Mouse (Mus musculus): ENCODE data around the gene Gzmc. TPM values are rescaled to one million over a fixed set of nuclear protein-coding genes. Genes with fewer than 3 reads are reported as not detected.
"Not testable (repeated sequence)": the region's sequence is repeated elsewhere in the genome, so short reads cannot be mapped to it uniquely, and the experiment has no call there.

The Gzmc gene
- polyA plus RNA-seq (2015; fragmentation: Nextera tagmentation; extraction: Ambion mirVana), result not detected in 2 replicates

DNA sequence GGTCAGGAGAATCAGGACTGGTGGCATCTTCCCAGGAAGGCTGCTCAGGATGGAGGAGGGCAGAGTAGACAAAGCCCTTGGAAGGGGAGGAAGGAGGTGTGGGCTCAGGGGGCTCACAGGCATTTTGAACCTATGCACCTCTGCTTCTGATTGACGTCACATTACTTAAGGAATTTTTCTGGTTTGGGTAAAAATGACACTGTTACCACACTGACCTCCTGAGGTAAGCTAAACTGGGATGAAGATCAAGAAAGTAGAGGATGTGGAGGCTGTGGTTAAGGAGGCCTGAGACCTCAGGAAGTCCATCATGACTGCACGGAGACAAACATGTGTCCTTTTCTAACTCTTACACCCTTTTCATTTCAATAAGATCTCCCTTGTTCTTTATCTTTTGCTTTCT lies at the start of gene Gzmc:
Gene Gzmc, minus strand, starts transcription at position 101 of the 400 bp plus-strand sequence.
- no peak for ATAC-seq (ENCODE audit: low read depth)
- Histone ChIP-seq H3K27me3 (no peaks in the 10 kb centered on the region), H3K4me2 (no peak within 1 kb of the TSS), H3K9me3 (no peaks in the 10 kb centered on the region), H3K27ac (replicated peaks) (no peak within 1 kb of the TSS), H3K36me3 (no peaks in the 10 kb centered on the region), H3K4me3 (no peak within 1 kb of the TSS), H3K9ac (no peak within 1 kb of the TSS), H3K4me1 (replicated peaks) (no peaks in the 10 kb centered on the region)
- 88% methylated on average over 2 of the region's 2 CpGs for WGBS

DNA sequence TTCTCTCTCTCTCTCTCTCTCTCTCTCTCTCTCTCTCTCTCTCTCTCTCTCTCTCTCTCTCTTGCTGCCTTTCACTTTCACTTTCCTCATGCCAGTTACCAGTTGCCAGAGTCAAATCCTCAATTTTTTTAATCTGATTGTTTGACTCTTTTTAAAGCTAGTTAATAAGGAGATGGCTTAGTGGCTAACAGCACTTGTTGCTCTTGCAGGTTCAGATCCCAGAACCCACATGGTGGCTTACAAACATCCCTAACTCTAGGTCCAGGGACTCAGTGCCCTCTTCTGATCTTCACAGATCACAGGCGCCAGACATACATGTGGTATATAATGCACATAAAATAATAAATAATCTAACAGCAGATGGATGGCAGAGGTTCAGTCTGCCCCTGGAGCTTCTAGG lies 49.4 kb upstream of the Gzmc start:
- 89% methylated on average over 1 of the region's 1 CpGs for WGBS
- H3K4me3 ChIP-seq, result no peak overlapping the region

DNA sequence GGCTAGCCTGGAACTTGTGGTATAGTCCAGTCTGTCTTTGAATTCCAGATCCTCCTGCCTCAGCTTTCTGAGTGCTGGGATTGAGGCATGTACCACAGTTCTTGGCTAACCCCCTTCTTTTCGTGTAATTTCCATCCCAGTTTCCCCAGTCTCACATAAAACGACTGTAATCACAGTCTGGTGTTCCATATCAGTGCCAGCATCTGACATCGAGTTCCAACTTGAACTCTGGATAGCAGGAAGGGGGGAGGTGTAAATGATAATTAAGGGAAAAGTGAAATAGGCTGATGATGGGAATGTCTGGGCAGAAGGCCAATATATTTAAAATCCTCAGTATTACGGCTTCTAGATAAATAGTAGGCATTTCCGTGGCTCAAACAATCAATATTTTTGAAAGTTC lies 46.6 kb upstream of the Gzmc start:
- no peak for ATAC-seq (ENCODE audit: low read depth)
- Histone ChIP-seq H3K27me3 (no peaks in the 10 kb centered on the region), H3K4me3 (no peak overlapping the region), H3K4me2 (no peak overlapping the region), H3K27ac (replicated peaks) (no peak overlapping the region), H3K4me1 (replicated peaks) (no peaks in the 10 kb centered on the region), H3K36me3 (no peaks in the 10 kb centered on the region), H3K9me3 (no peaks in the 10 kb centered on the region), H3K9ac (no peak overlapping the region)
- 66% methylated on average over 5 of the region's 5 CpGs for WGBS

More for the DNA sequence above, 49.4 kb upstream of the Gzmc start:
- no peaks in the 10 kb centered on the region for H3K4me1 ChIP-seq (replicated peaks)
- no peaks in the 10 kb centered on the region for H3K27me3 ChIP-seq
- H3K4me2 ChIP-seq, result no peak overlapping the region
- no peak for ATAC-seq (ENCODE audit: low read depth)
- no peaks in the 10 kb centered on the region for H3K9me3 ChIP-seq
- no peak overlapping the region for H3K9ac ChIP-seq
- H3K36me3 ChIP-seq, result no peaks in the 10 kb centered on the region
- no peak overlapping the region for H3K27ac ChIP-seq (replicated peaks)

DNA sequence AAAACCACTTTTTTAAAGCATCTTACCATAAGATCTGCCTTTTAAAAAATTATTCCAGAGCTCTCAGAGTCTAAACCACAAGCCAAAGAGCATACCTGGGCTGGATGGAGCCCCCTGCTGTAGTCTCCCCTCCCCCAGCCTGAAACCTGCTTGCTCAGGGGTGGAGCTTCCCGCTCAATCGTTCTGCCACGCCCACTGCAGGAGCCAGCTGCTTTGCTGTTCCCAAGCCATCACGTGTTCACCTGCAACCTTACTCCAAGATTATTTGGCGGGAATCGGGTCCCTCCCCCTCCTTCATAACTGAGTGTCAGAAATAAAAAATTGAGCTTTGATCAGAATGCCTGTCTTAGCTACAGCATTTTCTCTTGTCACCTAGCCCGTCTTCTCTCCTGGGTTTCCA lies 44.2 kb upstream of the Gzmc start:
- not testable (repeated sequence) for H3K4me3 ChIP-seq; H3K9me3 ChIP-seq; H3K4me1 ChIP-seq (replicated peaks); H3K27ac ChIP-seq (replicated peaks); H3K4me2 ChIP-seq; H3K36me3 ChIP-seq; H3K27me3 ChIP-seq; ATAC-seq (ENCODE audit: low read depth); H3K9ac ChIP-seq
- 48% methylated on average over 7 of the region's 7 CpGs for WGBS

DNA sequence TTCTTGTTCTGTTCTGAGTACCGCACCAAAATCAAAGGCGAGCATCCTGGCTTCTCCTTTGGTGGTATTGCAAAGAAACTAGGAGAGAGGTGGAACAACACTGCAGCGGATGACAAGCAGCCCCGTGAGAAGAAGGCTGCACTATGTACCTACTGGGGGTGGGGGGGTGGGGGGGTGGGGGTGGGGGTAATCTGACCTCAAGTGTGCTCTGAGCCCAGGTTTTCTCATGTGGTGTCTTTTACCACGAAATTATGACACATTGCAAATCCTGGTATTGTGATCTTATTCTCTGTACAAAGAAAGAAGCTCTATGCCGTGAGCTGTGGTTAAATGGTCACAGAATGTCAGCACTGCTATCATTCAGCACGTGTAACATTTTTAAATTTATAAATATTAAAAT lies 41.6 kb upstream of the Gzmc start:
- not testable (repeated sequence) for H3K9ac ChIP-seq; H3K27me3 ChIP-seq; ATAC-seq (ENCODE audit: low read depth); H3K9me3 ChIP-seq; H3K4me3 ChIP-seq; H3K27ac ChIP-seq (replicated peaks); H3K36me3 ChIP-seq; H3K4me2 ChIP-seq; H3K4me1 ChIP-seq (replicated peaks)
- 84% methylated on average over 7 of the region's 7 CpGs for WGBS

DNA sequence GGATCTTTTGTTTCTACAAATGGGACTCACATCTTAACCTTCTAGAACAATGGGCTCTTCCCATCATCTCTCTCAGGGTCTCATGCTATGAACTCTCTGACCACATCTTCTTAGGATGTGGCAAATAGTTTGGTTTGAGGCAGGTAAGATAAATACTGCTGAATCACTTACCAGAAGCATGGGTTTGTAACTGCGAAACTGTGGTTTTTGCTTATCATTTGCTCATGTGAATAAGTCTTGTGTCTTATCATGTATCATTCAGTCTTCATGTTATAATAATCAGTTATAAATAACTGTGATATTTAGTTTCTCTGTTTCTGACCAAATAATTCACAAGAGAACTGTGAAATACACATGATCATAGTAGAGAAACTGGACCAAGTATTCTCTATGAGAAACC lies 31.7 kb upstream of the Gzmc start:
- Histone ChIP-seq H3K27ac (replicated peaks) (no peak overlapping the region), H3K9ac (no peak overlapping the region), H3K4me1 (replicated peaks) (no peaks in the 10 kb centered on the region), H3K36me3 (no peaks in the 10 kb centered on the region), H3K4me2 (no peak overlapping the region), H3K9me3 (no peaks in the 10 kb centered on the region), H3K4me3 (no peak overlapping the region), H3K27me3 (no peaks in the 10 kb centered on the region)
- ATAC-seq (ENCODE audit: low read depth), result no peak
- 88% methylated on average over 1 of the region's 1 CpGs for WGBS

DNA sequence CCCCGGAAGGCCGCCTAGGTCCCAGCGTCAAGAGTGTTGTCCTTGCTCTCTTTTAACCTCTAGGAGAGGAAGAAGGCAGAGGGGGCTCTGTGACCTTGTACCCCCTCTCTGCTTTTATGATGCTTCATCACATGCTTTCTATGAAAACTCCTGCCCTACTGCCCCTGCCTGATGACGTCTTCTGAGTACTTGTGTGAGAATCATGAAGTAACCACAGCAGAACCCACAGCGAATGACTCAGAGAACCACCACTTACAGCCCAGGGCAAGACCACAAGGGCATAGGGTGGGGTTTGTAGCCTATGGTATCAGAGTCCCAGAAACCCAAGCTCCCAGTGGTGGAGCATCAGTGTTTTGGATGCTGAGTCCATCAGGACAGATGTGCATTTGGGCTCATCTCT lies 27.7 kb upstream of the Gzmc start, which contains the start of gene Gzmb:
Gene Gzmb, minus strand, starts transcription at position 108 of the 400 bp plus-strand sequence.
- WGBS, result 93% methylated on average over 5 of the region's 5 CpGs
- Histone ChIP-seq H3K4me2 (no peak within 1 kb of the TSS), H3K9ac (no peak within 1 kb of the TSS), H3K9me3 (no peaks in the 10 kb centered on the region), H3K27ac (replicated peaks) (no peak within 1 kb of the TSS), H3K4me1 (replicated peaks) (no peaks in the 10 kb centered on the region), H3K27me3 (no peaks in the 10 kb centered on the region), H3K36me3 (no peaks in the 10 kb centered on the region), H3K4me3 (no peak within 1 kb of the TSS)
- ATAC-seq (ENCODE audit: low read depth), result no peak

DNA sequence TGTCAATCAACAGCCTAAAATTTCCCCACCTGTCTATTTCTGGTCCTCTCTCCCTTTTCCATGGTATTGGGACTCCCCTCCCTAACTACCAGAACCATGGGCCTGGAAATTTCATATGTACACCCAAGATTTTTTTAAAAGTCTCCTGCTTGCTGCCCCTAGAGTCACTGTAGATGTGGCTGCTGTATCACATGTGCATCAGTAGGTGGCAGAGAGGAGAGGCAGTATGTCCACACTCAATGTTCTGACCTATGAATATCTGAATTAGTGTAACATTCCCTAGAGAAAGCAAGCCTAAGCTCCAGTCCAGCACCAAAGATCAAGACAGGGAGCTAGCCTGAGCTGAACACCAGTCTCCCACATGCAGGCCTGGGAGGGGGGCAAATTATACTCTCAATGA lies 6.0 kb upstream of the Gzmc start:
- Histone ChIP-seq H3K4me1 (replicated peaks) (no peaks in the 10 kb centered on the region), H3K27ac (replicated peaks) (no peak overlapping the region), H3K4me3 (no peak overlapping the region), H3K4me2 (no peak overlapping the region), H3K36me3 (no peaks in the 10 kb centered on the region), H3K9me3 (no peaks in the 10 kb centered on the region), H3K9ac (no peak overlapping the region), H3K27me3 (no peaks in the 10 kb centered on the region)
- ATAC-seq (ENCODE audit: low read depth), result no peak

DNA sequence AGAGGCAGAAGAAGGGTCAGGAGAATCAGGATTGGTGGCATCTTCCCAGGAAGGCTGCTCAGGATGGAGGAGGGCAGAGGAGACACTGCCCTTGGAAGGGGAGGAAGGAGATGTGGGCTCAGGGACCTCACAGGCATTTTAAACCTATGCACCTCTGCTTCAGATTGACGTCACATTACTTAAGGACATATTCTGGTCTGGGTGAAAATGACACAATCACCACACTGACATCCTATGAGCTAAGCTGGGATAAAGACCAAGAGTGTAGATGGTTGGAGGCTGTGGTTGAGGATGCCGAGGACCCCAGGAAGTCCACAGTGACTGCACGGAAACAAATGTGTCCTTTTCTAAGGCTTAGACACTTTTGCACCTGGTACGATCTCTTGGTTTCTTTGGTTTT lies 23.1 kb downstream of the Gzmc start, which contains the start of gene Gzmf:
Gene Gzmf, minus strand, starts transcription at position 101 of the 400 bp plus-strand sequence.
- H3K9ac ChIP-seq, result no peak within 1 kb of the TSS
- no peak for ATAC-seq (ENCODE audit: low read depth)
- no peak within 1 kb of the TSS for H3K4me3 ChIP-seq
- H3K27ac ChIP-seq (replicated peaks), result no peak within 1 kb of the TSS
- H3K9me3 ChIP-seq, result no peaks in the 10 kb centered on the region
- H3K27me3 ChIP-seq, result no peaks in the 10 kb centered on the region
- 92% methylated on average over 4 of the region's 4 CpGs for WGBS
- H3K4me2 ChIP-seq, result no peak within 1 kb of the TSS
- H3K36me3 ChIP-seq, result no peaks in the 10 kb centered on the region
- H3K4me1 ChIP-seq (replicated peaks), result no peaks in the 10 kb centered on the region

DNA sequence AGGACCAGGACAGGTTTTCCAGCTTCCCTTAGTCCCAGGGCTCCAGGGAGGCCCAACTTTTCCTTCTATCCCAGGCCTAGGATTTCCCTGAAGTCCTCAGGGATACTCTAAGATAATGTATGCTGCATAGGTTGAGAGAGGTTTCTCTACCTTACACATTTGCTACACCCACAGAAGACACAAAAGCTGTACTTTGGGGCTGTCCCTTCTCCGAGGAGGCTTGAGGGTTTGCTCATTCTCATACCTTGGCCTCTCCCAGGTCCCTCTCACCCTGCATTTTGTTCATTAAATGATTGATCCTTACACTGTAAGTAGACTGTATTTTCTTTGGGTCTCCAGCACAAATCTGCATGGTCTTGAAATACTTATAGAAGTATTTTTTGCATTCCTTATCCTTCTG lies 28.8 kb downstream of the Gzmc start:
- H3K27me3 ChIP-seq, result no peaks in the 10 kb centered on the region
- no peak overlapping the region for H3K4me2 ChIP-seq
- H3K9ac ChIP-seq, result no peak overlapping the region
- no peaks in the 10 kb centered on the region for H3K4me1 ChIP-seq (replicated peaks)
- no peaks in the 10 kb centered on the region for H3K36me3 ChIP-seq
- ATAC-seq (ENCODE audit: low read depth), result no peak
- 91% methylated on average over 1 of the region's 1 CpGs for WGBS
- no peak overlapping the region for H3K27ac ChIP-seq (replicated peaks)
- no peaks in the 10 kb centered on the region for H3K9me3 ChIP-seq
- no peak overlapping the region for H3K4me3 ChIP-seq

DNA sequence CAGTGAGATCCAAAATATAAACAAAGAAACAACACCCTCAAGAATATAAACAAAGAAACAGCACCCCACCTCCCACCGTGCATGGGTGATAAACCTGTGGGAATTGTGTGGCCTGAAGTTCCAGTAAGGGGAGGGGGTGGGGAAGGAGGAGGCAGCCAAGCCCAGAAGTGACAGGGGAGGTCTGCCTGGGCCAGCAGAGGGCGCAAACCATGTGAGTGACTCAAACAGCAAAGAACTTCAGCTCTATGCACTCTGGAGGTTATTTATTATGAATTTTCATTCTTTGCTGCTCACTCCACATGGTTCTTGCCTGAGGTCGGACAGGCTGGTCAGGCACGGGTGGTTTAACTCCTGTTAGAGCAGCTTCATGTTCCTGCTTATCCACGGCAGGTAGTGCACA lies 29.4 kb downstream of the Gzmc start:
- not testable (repeated sequence) for H3K4me1 ChIP-seq (replicated peaks); H3K36me3 ChIP-seq; H3K9ac ChIP-seq; H3K4me3 ChIP-seq; ATAC-seq (ENCODE audit: low read depth); H3K4me2 ChIP-seq; H3K27ac ChIP-seq (replicated peaks); H3K9me3 ChIP-seq; H3K27me3 ChIP-seq
- 32% methylated on average over 5 of the region's 5 CpGs for WGBS

DNA sequence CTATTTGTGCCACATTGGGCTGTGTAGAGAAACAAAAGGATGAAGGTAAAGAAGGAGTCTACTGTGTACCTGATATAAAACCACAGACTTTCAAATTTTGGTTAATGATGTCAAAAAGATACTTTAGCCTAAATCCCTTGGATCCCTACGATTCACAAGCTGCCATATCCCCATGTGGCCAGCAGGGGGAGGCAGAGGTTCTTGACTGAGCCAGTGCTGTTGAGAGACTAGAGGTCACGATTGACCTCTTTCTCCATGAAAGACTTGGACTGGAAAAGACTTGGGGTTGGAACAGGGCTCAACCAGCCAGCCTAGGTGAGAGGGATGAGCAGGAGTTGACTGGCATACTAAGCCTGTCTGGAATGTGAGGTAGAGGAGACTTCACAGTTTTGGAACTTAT lies 30.5 kb downstream of the Gzmc start:
- no peaks in the 10 kb centered on the region for H3K4me1 ChIP-seq (replicated peaks)
- no peak overlapping the region for H3K4me3 ChIP-seq
- no peak overlapping the region for H3K27ac ChIP-seq (replicated peaks)
- H3K9ac ChIP-seq, result no peak overlapping the region
- no peaks in the 10 kb centered on the region for H3K36me3 ChIP-seq
- no peak for ATAC-seq (ENCODE audit: low read depth)
- H3K4me2 ChIP-seq, result no peak overlapping the region
- 22% methylated on average over 2 of the region's 2 CpGs for WGBS
- no peaks in the 10 kb centered on the region for H3K9me3 ChIP-seq
- H3K27me3 ChIP-seq, result no peaks in the 10 kb centered on the region

DNA sequence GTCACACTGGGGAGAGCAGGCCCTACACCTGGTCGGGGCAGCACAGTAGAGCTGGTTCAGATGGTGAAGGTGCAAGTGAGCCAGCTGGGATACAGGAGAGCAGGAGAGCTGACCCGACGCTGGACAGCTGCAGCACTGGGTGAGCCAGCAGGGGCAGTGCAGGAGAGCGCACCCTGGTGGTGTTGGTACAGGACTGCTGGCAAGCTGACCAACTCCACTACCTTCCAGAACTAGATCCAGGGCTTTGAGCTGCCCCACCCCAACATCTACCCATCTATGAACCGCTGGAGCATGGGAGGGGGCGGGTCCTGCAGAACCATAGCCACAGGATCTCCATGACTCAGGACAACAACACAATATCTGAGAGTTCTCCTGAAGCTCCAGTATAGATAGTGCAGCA lies 47.5 kb downstream of the Gzmc start:
- no peaks in the 10 kb centered on the region for H3K27me3 ChIP-seq
- ATAC-seq (ENCODE audit: low read depth), result no peak
- no peak overlapping the region for H3K27ac ChIP-seq (replicated peaks)
- 57% methylated on average over 6 of the region's 6 CpGs for WGBS
- H3K4me1 ChIP-seq (replicated peaks), result no peaks in the 10 kb centered on the region
- H3K4me2 ChIP-seq, result no peak overlapping the region
- H3K9me3 ChIP-seq, result no peaks in the 10 kb centered on the region
- no peaks in the 10 kb centered on the region for H3K36me3 ChIP-seq
- H3K4me3 ChIP-seq, result no peak overlapping the region
- H3K9ac ChIP-seq, result no peak overlapping the region

Data from neural tube, embryonic 13.5 days (tissue).